Mouse (Mus musculus) embryonic facial prominence, embryonic 15.5 days (tissue): Measurements from ENCODE around the gene Cry2. TPM values are rescaled to one million over a fixed set of nuclear protein-coding genes. Genes with fewer than 3 reads are reported as not detected.

ENCODE experiments used
- ATAC-seq: fragments of 200-750 bp; cut with Nextera tagmentation; 2 replicates; pipeline ENCODE4 v1.8.0; 2017; ENCODE audit warnings: low read depth, moderate TSS enrichment; ENCODE audit not compliant: insufficient number of reproducible peaks, low FRiP score, low TSS enrichment
- H3K27ac ChIP-seq: fragments of 300-500 bp; sonication (generic); replicated peaks from 2 replicates; pipeline ENCODE4 v1.5.1; 2015; ENCODE audit warnings: mild to moderate bottlenecking, inconsistent platforms
- H3K27me3 ChIP-seq: fragments of 300-500 bp; sonication (generic); 2 replicates; pipeline ENCODE4 v1.6.1; 2015; ENCODE audit warnings: inconsistent platforms
- H3K36me3 ChIP-seq: fragments of 300-500 bp; sonication (generic); 2 replicates; pipeline ENCODE4 v1.6.1; 2015; ENCODE audit warnings: mild to moderate bottlenecking, inconsistent platforms
- H3K4me1 ChIP-seq: fragments of 300-500 bp; sonication (generic); 2 replicates; pipeline ENCODE4 v1.6.1; 2015; ENCODE audit warnings: inconsistent platforms
- H3K4me2 ChIP-seq: fragments of 300-500 bp; sonication (generic); replicated peaks from 2 replicates; pipeline ENCODE4 v1.6.1; 2015; ENCODE audit warnings: mild to moderate bottlenecking, inconsistent platforms
- H3K4me3 ChIP-seq: fragments of 300-500 bp; sonication (generic); replicated peaks from 2 replicates; pipeline ENCODE4 v1.5.1; 2015; ENCODE audit warnings: mild to moderate bottlenecking, inconsistent platforms
- H3K9ac ChIP-seq: fragments of 300-500 bp; sonication (generic); 2 replicates; pipeline ENCODE4 v1.6.1; 2015; ENCODE audit warnings: inconsistent platforms
- H3K9me3 ChIP-seq: fragments of 300-500 bp; sonication (generic); replicated peaks from 2 replicates; pipeline ENCODE4 v1.6.1; 2016; ENCODE audit warnings: inconsistent platforms
- WGBS: fragments of 180-500 bp; shearing (Covaris S2); methylation state at CpG from one replicate; pipeline ENCODE4 v1.1.7; 2015; 5-methylcytosine and 5-hydroxymethylcytosine counted together
- polyA plus RNA-seq: library from polyadenylated mRNA; unstranded; fragments of >200 nt; fragmentation: Nextera tagmentation; extraction: Ambion mirVana; gene quantifications from 2 replicates; pipeline ENCODE4 v1.2.1, GENCODE M21; 2015

Cry2 gene
- polyA plus RNA-seq, 1 experiment from 2014 or later, result 33.9 TPM

DNA sequence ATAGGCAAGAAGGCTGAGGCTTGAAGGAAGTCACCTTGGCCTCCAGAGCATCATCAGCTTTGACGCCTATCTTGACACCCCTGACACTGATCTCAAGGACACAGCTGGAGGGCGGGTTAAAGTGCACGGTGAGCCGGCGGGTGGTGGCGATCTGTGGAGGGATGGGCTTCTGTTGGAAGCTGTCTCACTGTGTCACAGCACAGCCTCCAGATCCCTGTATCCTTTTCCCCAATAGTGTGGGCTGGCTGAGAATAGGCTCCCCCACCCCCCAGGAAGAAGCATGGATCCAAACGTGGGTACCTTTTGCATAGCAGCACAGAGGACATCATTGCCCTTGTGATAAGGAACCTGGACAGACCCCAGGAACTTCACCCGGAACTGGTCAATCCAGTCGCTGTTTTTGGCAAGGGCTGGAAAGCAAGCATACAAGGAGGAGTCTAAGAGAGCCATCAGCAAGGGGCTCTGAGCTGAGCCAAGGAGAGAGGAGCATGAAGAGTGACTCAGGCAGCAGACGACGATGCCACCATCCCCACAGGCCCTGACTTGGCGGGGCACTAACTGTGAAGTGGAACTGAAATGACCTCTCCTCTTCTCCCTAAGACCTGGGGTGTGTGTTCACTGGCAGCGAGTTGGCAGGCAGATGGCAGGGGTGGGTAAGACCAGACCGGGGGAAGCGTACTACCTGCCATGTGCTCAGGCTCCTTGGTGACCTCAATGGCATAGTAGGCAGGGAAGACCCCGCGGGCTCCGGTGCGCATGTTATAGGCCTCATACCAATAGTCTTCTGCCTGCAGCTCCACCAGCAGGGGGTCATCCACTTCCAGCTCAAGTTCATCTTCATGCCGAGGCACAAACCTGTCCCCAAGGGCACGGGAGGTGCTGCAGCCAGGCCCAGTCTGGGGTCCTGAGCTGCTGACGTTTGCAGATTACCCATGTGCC is 48.5 kb downstream of the Cry2 start:
- no peak for ATAC-seq

DNA sequence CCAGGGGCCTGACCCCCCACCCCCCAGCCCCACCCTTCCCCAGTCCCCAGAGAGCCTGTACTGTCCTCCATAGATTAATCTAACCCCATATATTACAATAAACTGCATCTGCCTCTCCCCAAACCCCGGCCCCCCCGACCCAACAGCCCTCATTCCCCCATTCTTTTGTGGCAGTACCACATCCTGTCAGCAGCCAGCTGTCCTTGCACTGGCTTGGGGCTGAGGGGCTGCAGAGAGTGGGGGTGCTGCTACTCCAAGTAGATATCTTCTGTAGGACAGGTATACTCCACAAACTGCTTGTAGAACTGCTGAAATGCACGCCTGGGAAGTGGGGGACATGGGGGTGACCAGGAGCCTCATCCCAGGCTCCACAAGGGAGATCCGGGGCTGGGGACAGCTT is 49.7 kb downstream of the Cry2 start:
- H3K4me1 ChIP-seq, result peaks cover 17% of the 10 kb centered on the region
- ATAC-seq, result no peak
- no peak overlapping the region for H3K9ac ChIP-seq
- peaks cover 78% of the 10 kb centered on the region for H3K36me3 ChIP-seq
- H3K4me2 ChIP-seq, result no peak overlapping the region
- H3K4me3 ChIP-seq, result no peak overlapping the region
- WGBS, result 78% methylated on average over 4 of the region's 4 CpGs
- no peaks in the 10 kb centered on the region for H3K9me3 ChIP-seq
- no peaks in the 10 kb centered on the region for H3K27me3 ChIP-seq
- no peak overlapping the region for H3K27ac ChIP-seq

More for the DNA sequence above, 48.5 kb downstream of the Cry2 start:
- Histone ChIP-seq H3K4me2 (no peak overlapping the region), H3K27ac (no peak overlapping the region), H3K9me3 (no peaks in the 10 kb centered on the region), H3K36me3 (peaks cover 65% of the 10 kb centered on the region), H3K9ac (no peak overlapping the region), H3K27me3 (no peaks in the 10 kb centered on the region), H3K4me1 (peaks cover 28% of the 10 kb centered on the region), H3K4me3 (no peak overlapping the region)
- WGBS, result 83% methylated on average over 22 of the region's 22 CpGs

DNA sequence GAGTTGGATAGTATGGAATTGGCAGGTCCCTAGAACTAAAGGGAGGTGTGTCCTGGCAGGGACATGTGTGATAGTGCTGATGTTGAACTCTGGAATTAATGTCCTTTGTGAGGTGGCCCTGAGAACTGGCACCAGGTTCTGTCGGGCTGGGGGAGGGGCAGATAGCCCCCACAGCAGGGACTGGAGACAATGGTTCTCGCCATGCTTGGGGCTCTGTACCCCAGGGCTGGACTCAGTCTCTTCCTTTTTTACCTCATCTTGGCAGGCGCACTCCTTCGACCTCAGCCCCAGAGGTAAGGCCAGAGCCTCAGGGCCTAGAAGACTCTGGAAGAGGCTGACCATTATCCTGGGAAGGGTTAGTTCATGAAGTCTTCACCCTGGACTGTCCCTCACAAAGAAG is 51.1 kb downstream of the Cry2 start:
- no peak overlapping the region for H3K27ac ChIP-seq
- WGBS, result 85% methylated on average over 4 of the region's 4 CpGs

DNA sequence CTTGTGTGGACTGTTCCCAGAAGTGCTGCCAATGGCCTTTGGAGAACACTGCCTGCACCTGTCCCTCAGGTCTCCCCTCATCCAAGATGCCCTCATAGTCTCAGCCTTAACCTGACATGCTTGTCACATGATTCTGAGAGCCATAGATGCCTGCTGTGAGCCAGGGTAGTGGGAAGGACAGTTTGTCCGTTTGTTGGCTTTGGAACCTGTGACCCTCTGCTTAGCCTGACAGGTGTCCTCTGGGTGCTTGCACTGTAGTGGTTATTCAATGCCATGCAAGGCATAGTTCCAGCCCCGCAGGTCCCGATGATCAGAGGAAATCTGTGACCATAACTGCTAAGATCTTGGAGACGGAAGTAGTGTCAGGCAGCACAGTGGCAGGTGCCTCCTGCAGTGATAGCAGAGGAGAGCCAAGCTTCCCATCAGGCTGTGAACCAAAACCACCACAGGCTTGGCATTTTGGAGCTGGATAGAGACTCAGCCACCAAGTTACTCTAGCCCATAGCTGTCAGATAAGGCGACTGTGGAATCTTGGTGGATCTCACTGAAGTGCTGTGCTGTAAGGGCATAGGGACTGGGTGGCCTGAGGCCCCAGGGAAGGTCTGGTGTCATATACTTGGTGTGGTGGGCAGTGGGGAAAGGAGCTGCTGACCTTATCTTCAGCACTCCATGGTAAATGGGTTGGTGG is 51.8 kb downstream of the Cry2 start, which contains the start of gene 1700029I15Rik:
Gene 1700029I15Rik (plus strand): TSS at position 638 of the 688 bp plus-strand sequence.
- ATAC-seq, result no peak
- no peak within 1 kb of the TSS for H3K4me3 ChIP-seq
- no peak within 1 kb of the TSS for H3K27ac ChIP-seq
- 85% methylated on average over 5 of the region's 5 CpGs for WGBS
- H3K27me3 ChIP-seq, result no peaks in the 10 kb centered on the region
- H3K9ac ChIP-seq, result no peak within 1 kb of the TSS
- no peaks in the 10 kb centered on the region for H3K9me3 ChIP-seq
- H3K4me1 ChIP-seq, result no peaks in the 10 kb centered on the region
- peaks cover 95% of the 10 kb centered on the region for H3K36me3 ChIP-seq
- H3K4me2 ChIP-seq, result no peak within 1 kb of the TSS

More for the DNA sequence above, 51.1 kb downstream of the Cry2 start:
- Histone ChIP-seq H3K27me3 (no peaks in the 10 kb centered on the region), H3K4me1 (peaks cover 5% of the 10 kb centered on the region), H3K4me3 (no peak overlapping the region), H3K9ac (no peak overlapping the region), H3K36me3 (peaks cover 91% of the 10 kb centered on the region), H3K9me3 (no peaks in the 10 kb centered on the region), H3K4me2 (no peak overlapping the region)
- ATAC-seq, result no peak

DNA sequence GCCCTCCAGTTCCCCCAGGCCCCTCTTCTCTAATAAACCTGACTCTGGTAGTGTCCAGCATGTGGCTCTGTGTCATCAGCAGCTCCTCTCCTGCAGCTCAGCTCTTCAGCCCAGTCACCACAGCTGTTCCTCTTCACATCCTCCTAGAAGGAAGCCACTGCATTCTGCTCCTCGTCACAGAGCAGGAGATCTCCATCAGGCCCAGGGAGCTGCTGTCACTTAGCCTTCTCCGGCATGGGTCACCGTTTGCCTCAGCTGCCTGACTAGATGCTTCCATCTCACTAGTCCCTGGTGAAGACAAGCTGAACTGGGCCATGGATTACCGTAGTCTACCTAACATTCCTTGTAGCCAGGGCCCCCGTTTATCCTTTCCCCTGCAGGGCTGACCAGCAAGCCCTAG is 52.7 kb downstream of the Cry2 start:
- H3K27ac ChIP-seq, result no peak overlapping the region
- no peak overlapping the region for H3K4me3 ChIP-seq
- H3K9me3 ChIP-seq, result no peaks in the 10 kb centered on the region
- no peak for ATAC-seq
- peaks cover 87% of the 10 kb centered on the region for H3K36me3 ChIP-seq
- no peak overlapping the region for H3K9ac ChIP-seq
- no peaks in the 10 kb centered on the region for H3K27me3 ChIP-seq
- H3K4me2 ChIP-seq, result no peak overlapping the region
- peaks cover 4% of the 10 kb centered on the region for H3K4me1 ChIP-seq
- 81% methylated on average over 5 of the region's 5 CpGs for WGBS

DNA sequence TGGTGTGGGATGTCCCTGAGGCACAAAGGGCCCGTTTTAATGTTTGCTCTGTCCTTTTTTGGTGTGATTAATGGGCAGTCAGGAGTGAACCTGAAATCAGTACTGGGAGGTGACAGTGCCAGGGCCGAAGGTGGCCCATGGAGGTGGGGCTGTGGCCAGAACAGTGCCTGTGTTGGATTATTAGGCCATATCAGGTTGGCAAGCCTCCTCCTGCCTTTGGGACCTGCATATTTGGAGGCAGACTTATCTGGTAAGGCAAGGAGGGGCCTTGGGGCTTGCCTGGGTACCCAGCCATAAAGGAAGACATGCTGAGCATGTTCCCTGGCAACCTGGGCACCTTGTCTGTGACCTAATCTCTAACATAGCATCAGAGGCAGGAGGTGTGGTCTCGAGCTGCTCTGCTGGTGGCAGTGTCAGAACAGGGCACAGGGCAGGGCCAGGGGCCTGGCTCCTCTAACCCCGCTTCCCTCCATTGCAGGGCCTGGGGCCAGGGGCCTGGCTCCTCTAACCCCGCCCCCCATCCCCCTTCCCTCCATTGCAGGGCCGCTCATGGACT is 53.3 kb downstream of the Cry2 start:
- H3K9me3 ChIP-seq, result no peaks in the 10 kb centered on the region
- no peaks in the 10 kb centered on the region for H3K27me3 ChIP-seq
- H3K27ac ChIP-seq, result no peak overlapping the region; the same call in 1 of the 2 replicates
- no peak overlapping the region for H3K9ac ChIP-seq
- 75% methylated on average over 6 of the region's 6 CpGs for WGBS
- peaks cover 81% of the 10 kb centered on the region for H3K36me3 ChIP-seq
- H3K4me3 ChIP-seq, result no peak overlapping the region
- H3K4me2 ChIP-seq, result no peak overlapping the region
- H3K4me1 ChIP-seq, result peaks cover 10% of the 10 kb centered on the region
- ATAC-seq, result peak; percentile 8; the same call in 1 of the 2 replicates

DNA sequence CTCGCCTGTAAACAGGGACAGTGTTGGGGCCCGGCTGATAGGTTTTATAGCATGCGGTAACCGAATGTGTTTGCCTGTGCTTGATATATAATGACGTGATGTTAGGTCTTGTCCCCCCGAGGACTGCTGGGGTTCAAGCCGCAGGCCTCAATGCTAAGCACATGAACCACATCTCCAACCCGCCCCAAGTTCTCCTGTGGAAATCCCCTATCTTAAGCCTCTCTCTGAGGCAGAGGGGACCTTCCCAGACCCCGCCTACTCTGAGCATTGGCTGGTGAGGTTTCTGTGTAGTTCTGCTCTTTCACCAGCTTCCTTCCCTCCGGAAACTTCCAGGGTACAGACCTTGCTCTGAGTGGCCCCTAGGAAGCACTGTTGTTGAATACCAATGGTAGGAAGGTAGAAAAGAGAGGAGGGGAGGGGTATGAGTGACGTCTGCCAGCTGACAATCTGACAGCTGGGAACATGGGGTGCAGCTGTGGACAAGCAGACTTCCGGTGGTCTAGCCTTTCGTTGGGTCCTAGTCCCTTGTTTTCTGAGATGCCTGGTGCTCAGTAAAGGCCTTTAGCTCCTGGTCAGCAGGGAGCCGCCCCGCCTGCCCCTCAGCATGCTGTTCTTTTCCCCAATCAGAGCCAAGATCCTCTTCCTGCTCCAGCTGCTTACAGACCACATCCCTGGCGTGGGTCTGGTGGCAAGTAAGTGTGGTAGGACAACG is 53.9 kb downstream of the Cry2 start:
- Histone ChIP-seq H3K27ac (no peak overlapping the region), H3K36me3 (peaks cover 74% of the 10 kb centered on the region), H3K9ac (no peak overlapping the region), H3K4me1 (peaks cover 10% of the 10 kb centered on the region), H3K4me2 (no peak overlapping the region), H3K27me3 (no peaks in the 10 kb centered on the region), H3K9me3 (no peaks in the 10 kb centered on the region), H3K4me3 (no peak overlapping the region)
- ATAC-seq, result no peak
- 71% methylated on average over 17 of the region's 17 CpGs for WGBS

DNA sequence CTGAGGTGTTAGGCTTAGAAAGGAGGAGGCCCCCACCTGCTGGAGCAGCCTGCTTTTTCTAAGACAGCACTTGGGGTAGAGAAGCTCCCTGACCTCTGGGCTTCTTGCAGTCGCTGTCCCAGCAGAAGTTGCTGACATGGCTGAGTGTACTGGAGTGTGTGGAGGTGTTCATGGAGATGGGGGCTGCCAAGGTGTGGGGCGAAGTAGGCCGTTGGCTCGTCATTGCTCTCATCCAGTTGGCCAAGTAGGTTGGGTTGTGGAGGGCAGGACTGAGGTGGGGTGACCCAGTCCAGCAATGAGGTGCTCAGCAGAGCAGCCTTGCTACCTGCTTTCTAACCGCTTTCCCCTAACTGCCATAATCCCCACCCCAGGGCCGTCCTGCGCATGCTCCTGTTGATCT is 56.5 kb downstream of the Cry2 start:
- Histone ChIP-seq H3K4me3 (no peak overlapping the region), H3K4me1 (peaks cover 29% of the 10 kb centered on the region), H3K27ac (no peak overlapping the region), H3K27me3 (0 out of 2 replicates have a peak, but pooled peaks cover under 1% of the 10 kb centered on the region), H3K36me3 (peaks cover 49% of the 10 kb centered on the region), H3K4me2 (no peak overlapping the region), H3K9ac (no peak overlapping the region), H3K9me3 (no peaks in the 10 kb centered on the region)
- WGBS, result 87% methylated on average over 7 of the region's 7 CpGs
- ATAC-seq, result no peak

DNA sequence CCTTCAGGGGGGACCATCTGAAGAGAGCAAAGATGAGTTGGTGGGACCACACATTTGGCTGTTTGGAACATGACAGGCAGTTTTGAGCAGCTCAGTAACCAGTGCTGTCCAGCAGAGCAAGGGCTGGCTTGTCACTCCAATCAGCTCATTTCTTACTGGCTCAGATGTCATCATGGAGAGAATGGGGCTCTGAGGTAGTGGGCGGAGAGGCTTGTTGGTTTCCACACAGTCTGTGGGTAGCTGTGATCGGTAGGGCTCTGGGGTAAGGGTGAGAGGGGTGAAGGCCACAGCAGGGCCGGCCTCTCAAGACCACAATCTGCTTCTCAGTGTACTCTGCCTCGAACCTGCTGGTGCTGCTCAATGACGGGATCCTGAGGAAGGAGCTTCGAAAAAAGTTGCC is 57.5 kb downstream of the Cry2 start:
- Histone ChIP-seq H3K9ac (no peak overlapping the region), H3K4me3 (peak overlapping the region; percentile 81)
- 83% methylated on average over 6 of the region's 6 CpGs for WGBS

DNA sequence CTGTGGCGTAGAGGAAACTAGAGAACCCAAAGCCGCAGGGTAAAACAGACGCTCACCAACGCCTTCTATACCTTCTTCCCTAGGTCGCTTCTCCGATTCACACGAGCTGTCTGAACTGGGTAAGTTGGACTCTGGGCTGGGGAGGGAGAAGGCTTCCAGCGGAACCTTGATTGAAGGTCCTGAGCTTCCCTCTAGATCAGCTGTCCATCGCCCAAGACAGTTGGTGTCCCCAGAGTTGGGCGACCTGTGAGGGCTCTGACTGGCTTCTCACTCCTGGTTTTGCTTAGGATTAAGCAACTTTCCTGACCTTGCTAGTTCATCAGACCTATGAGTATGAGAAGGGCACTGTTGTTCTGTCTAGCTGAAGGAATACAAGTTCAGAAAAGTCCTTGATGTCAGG is 58.1 kb downstream of the Cry2 start:
- H3K27ac ChIP-seq, result peak overlapping the region; percentile 96; the same call in 1 of the 2 replicates

More for the DNA sequence above, 57.5 kb downstream of the Cry2 start:
- Histone ChIP-seq H3K27ac (no peak overlapping the region), H3K27me3 (peaks cover 9% of the 10 kb centered on the region), H3K4me1 (peaks cover 38% of the 10 kb centered on the region), H3K36me3 (peaks cover 39% of the 10 kb centered on the region), H3K4me2 (peak overlapping the region; percentile 90), H3K9me3 (no peaks in the 10 kb centered on the region)
- ATAC-seq, result no peak

More for the DNA sequence above, 58.1 kb downstream of the Cry2 start:
- peaks cover 43% of the 10 kb centered on the region for H3K4me1 ChIP-seq
- peak overlapping the region; percentile 81 for H3K4me3 ChIP-seq
- peaks cover 36% of the 10 kb centered on the region for H3K36me3 ChIP-seq
- peak overlapping the region; percentile 70 for H3K9ac ChIP-seq
- H3K9me3 ChIP-seq, result no peaks in the 10 kb centered on the region
- ATAC-seq, result no peak
- H3K4me2 ChIP-seq, result peak overlapping the region; percentile 90
- 7% methylated on average over 10 of the region's 10 CpGs for WGBS
- peaks cover 14% of the 10 kb centered on the region for H3K27me3 ChIP-seq
